Mouse (Mus musculus) kidney, adult 2 months (tissue): ENCODE measurements around the gene Slpi.

Experiments used
- CTCF ChIP-seq: fragments of 200-500 bp; conservative IDR thresholded peaks from 2 replicates; pipeline ENCODE4 v1.5.1; 2011; ENCODE audit warnings: low read depth, mild to moderate bottlenecking, control low read depth, low read length, moderate library complexity, mixed read lengths; ENCODE audit not compliant: insufficient read depth, insufficient read length
- POLR2A ChIP-seq: fragments of 200-500 bp; IDR thresholded peaks from one replicate; pipeline ENCODE4 v1.6.1; 2011; ENCODE audit warnings: low read depth, low read length, control low read depth

DNA sequence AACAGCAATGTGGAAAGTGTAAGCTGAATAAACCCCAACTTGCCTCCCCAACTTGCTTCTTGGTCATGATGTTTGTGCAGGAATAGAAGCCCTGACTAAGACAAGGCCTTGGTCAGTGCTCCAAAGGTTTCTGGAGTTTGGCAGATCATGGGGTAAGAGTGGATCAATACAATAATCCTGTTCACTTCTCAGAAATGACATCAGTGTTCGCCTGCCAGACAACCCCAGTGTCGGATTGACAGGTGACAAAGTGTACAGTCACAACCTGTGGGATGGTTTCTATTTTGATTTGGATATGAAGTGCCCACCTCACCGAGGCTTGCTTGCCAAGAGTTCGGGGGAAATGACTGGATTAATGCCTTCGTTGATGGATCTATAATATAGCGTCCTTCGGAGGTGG, 32.4 kb upstream of the Slpi start:
- TF ChIP-seq CTCF (no peak), POLR2A (no peak)
